Mouse (Mus musculus) T-cell, adult 2 months (primary cell): ENCODE measurements around the gene Syne2.
A peak's percentile ranks its signal among the peaks of the same experiment; 100 is the strongest.
"Not testable (repeated sequence)": the region's sequence is repeated elsewhere in the genome, so short reads cannot be mapped to it uniquely, and the experiment has no call there.

Experiments
- DNase-seq: peaks from one replicate; pipeline ENCODE4 v3.0.0; 2022; ENCODE audit warnings: low spot score

Syne2 gene

DNA sequence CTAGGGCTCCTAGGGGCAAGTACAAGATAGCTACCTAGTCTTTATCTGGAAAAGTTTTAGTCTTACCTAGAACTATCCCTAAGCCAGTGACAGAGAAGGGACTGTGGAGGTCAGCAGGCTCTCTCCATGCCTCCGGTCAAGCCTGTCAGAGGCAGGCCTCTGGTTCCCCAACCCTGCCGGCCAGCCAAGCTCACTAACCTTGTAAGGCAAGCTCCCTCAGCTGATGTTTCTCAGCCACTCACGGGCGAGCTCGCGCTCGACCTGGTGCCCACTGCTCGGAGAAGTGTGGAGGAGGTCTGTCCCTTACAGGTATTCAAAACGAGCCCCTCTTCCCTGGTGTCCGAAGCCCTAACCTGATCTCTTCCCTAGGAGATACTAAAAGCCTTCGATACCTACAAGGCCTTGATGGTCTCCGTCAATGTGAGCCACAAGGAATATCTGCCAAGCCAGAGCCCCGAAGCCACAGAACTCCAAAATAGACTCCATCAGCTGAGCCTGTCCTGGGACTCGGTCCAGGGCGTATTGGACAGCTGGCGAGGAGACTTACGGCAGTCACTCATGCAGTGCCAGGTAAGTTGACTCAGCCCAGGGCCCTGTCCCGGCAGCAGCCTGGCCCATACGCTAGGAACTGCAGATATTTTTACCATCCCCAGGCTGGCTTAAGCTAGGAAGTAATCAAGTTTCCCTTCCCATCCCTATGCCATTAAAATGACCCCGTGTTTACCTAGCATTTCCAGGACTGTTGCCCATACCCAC, 286.8 kb downstream of the Syne2 start:
- no peak for DNase-seq

DNA sequence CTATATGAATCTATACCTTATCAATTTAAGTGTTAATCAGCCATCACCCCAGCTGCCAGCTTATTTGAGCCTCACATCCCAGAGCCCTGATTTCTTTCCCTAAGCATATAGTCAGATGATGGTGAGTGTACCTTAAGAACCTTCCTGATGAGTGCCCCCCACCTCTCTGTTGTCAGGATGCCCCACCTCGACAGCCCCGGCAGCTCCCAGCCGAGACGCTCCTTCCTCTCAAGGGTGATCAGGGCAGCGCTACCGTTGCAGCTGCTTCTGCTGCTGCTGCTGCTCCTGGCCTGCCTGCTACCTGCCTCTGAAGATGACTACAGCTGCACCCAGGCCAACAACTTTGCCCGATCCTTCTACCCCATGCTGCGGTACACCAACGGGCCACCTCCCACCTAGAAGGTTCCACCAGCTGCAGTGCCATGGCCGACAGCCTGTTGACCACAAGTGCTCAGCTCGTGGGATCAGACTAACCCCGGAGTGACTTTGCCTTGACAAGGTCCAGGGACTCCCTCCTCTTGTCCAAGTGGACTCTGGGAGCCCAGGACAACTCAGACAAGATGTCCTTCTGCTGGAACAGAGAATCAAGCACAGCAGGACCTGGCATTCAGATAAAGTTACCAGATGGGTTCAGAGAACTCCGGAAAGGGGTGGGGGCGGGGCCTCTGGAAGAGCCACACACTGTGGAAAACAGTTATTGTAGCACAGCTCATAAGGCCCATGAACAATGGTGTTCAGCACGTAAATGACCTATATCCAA, 291.9 kb downstream of the Syne2 start:
- no peak for DNase-seq

DNA sequence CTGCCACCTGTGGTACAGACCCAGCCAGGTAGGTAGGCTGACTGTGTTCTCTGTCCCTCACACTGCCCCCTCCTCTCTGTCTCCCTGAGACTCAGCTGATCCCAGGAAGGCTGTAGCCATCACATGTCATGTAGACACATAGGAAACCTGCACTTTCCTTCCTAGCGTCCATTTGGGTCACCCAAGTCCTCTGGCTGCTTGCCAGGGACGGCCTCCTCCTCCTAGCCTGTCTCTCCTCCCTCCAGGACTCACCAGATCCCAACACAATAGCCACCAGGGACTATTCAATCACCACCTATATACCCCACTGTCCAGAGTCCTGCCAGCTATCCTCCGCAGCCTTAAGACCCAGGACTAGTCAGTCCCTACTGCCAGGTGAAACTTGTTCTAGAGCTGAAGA, 293.1 kb downstream of the Syne2 start:
- DNase-seq: no peak

GRCm38 (mm10) chr12:76116577-76116976, 298.6 kb downstream of the Syne2 start:
- no peak for DNase-seq

- DNase-seq: no peak
Observed at GRCm38 (mm10) chr12:76117632-76118153, 299.8 kb downstream of the Syne2 start.

- DNase-seq: no peak
Observed at GRCm38 (mm10) chr12:76123223-76123622, 305.3 kb downstream of the Syne2 start.

- no peak for DNase-seq
Observed at GRCm38 (mm10) chr12:76128306-76128705, 310.4 kb downstream of the Syne2 start.

- no peak for DNase-seq
Observed at GRCm38 (mm10) chr12:76128831-76129230, 310.9 kb downstream of the Syne2 start.

- DNase-seq: peak; percentile 46
Observed at GRCm38 (mm10) chr12:76130281-76130680, 312.3 kb downstream of the Syne2 start.

DNA sequence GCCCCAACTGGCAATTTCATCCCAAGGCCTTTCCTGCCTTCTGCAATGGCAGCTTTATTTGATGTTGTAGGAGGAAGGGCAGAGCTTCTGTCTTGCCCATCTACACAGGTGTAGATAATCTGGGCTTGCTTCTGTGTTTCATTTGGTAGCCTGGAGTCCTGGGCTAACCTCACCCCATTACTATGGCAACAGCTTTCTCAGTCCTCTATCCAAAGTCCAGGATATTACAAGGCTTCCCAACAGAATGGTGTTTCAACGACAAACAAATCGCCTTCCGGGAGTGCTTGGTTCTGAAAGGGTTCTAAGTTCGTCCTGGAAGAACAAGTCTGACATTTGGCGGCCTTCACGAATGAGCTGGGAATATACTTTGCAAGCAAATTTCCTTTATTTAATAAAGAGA, 313.0 kb downstream of the Syne2 start:
- DNase-seq: no peak

DNA sequence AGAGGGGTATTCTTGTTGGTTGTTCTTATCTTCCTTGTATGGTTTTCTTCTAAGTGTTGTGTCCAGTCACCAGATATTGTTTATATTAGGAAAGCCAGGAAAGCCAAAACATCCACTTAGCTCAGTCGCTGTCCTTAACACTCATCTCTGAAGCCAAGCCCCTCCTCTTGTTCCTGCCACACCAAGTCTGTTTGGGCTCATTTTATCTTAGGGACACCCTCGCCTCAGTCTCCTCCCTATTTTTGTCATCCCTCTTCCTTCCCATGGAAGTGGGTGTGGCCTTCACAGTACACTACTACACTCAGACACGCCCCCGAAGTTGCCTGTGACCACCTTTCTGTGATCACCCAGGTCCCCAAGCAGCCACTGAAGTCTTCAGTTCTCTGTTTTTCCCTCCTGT, 314.7 kb downstream of the Syne2 start:
- DNase-seq: no peak

- not testable (repeated sequence) for DNase-seq
Observed at GRCm38 (mm10) chr12:76133081-76133480, 315.1 kb downstream of the Syne2 start.

GRCm38 (mm10) chr12:76136701-76137100, 318.8 kb downstream of the Syne2 start:
- DNase-seq: no peak

DNA sequence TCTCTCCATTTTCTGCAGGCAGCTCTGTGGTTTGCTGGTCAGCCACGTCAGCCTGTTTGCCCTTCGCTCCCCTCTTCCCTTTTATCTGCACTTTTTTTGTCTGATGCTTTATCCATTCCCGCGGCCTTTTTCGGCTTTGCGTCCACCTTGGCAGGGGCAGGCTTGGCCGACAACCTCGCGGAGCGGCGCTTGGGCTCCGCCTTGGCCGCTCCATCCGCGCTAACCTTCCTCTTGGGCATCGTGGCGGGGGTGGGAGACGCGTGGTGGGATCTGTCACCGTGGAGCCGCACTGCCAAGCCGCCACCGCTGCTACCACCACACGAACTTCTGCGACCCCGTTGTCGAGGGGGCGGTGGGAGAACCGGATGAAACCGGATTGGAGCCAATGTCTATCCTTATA, 334.5 kb downstream of the Syne2 start:
- not testable (repeated sequence) for DNase-seq
